Mouse (Mus musculus) heart, postnatal 0 days (tissue): ENCODE data around the gene B3galt6.

ENCODE experiments used
- CTCF ChIP-seq: IDR thresholded peaks from 2 replicates; pipeline ENCODE4 v1.5.1; 2016; ENCODE audit warnings: antibody characterized with exemption, control low read depth, low read depth
- EP300 ChIP-seq: IDR thresholded peaks from 2 replicates; pipeline ENCODE4 v1.6.1; 2016; ENCODE audit warnings: antibody characterized with exemption, low read depth

DNA sequence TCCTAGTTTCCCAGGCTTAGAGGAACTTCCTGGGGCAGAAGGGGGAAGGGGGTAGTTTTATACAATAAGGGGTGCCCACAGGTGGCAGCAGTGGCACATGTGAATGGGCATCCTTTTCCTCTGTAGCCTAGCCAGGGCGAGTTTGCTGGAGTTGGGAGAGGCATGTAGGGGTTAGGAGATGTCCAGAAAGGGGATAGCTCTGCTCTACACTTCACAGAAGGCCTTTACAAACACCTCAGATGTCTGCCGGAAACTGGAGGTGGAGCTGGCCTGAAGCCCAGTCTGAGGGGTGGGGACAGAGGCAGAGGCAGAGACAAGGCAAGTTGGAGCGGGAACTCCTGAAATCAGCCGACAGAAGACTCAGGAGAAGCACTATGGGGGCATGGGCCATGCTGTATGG, 33.6 kb upstream of the B3galt6 start, which contains the start of gene Tnfrsf18:
- TF ChIP-seq CTCF (peak; percentile 44), EP300 (no peak)
